Comparison of ENCODE assay signal across 8 mouse cellular contexts in the genomic region with DNA sequence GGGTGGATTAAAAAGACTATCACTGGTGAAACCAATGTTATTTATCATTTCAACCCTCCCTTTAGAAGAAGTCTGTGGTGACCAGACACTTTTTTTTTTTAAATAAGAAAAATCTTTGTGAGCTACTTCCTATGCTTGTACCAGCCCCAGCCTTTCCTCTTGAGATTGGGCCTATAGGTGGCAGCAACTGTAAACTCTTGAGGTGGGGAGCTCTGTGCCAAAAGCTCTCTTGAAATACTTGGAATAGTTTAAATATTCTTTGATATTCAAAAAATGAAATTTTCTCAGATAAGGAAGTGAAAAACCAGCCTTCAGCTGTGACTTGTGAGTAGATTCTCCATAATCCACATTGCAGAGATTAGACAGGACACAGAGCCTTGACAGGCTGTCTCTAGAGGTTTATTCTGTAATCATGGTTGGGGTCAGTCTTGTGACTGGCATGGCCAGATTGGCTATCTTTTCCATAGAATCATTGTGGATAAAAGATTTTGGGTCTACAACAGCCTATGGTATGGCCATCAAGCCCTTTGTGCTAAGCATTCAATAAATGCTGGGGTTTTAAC.
A peak's percentile ranks its signal among the peaks of the same experiment; 100 is the strongest.
DNase-seq lines count a peak whose midpoint lies in the region; ATAC-seq lines count a peak whose summit lies in the region.

No protein-coding gene starts in this region.

- no peak overlapping the region for H3K27ac ChIP-seq in midbrain, embryonic 11.5 days (ENCODE audit: low read depth, low read length)
- H3K27ac ChIP-seq in midbrain, embryonic 10.5 days (replicated peaks) = no peak overlapping the region

- no peaks in the 10 kb centered on the region for H3K9me3 ChIP-seq in midbrain, embryonic 11.5 days (ENCODE audit: control insufficient read depth, low read length)
- H3K9me3 ChIP-seq in midbrain, embryonic 10.5 days (replicated peaks) = no peaks in the 10 kb centered on the region

- DNase-seq in embryo, embryonic 10 days (ENCODE audit: low spot score) = peak; percentile 38
- no peak for DNase-seq in embryo, embryonic 9.5 days (ENCODE audit: extremely low spot score)
- DNase-seq in midbrain, embryonic 11.5 days (ENCODE audit: low spot score, missing footprints) = no peak
- DNase-seq in midbrain, embryonic 10.5 days (ENCODE audit: low spot score) = no peak
- DNase-seq in ovary, postnatal 36 days (ENCODE audit: low spot score) = no peak
- no peak for DNase-seq in ovary, postnatal 14 days (ENCODE audit: low spot score)

- H3K4me1 ChIP-seq in midbrain, embryonic 11.5 days (ENCODE audit: control insufficient read depth, insufficient read depth, low read length) = peaks cover under 1% of the 10 kb centered on the region; the same call in 1 of the 2 replicates
- H3K4me1 ChIP-seq in midbrain, embryonic 10.5 days = peaks cover 5% of the 10 kb centered on the region

- ATAC-seq in midbrain, embryonic 11.5 days (ENCODE audit: low FRiP score) = peak; percentile 46; the same call in 1 of the 2 replicates
- ATAC-seq in hematopoietic stem cell, adult 5-6 weeks (replicated peaks in 1 of 2; ENCODE audit: insufficient read depth in 1 of 2, low FRiP score in 2 of 2, low TSS enrichment in 1 of 2, low read depth in 1 of 2, poor library complexity in 2 of 2, severe bottlenecking in 2 of 2) = peak; percentile 53 to 81; a peak in 3 of 4 replicates
- ATAC-seq in megakaryocyte progenitor cell, adult 5-6 weeks (replicated peaks; ENCODE audit: poor library complexity) = peak; percentile 61

- H3K4me3 ChIP-seq in midbrain, embryonic 11.5 days (ENCODE audit: low read depth, low read length) = no peak overlapping the region
- H3K4me3 ChIP-seq in midbrain, embryonic 10.5 days = no peak overlapping the region

- H3K36me3 ChIP-seq in midbrain, embryonic 11.5 days (ENCODE audit: control insufficient read depth, insufficient read depth, low read length) = no peaks in the 10 kb centered on the region
- no peaks in the 10 kb centered on the region for H3K36me3 ChIP-seq in midbrain, embryonic 10.5 days

- H3K4me2 ChIP-seq in midbrain, embryonic 11.5 days = no peak overlapping the region

- peaks cover 6% of the 10 kb centered on the region for H3K27me3 ChIP-seq in midbrain, embryonic 11.5 days (ENCODE audit: control insufficient read depth, insufficient read depth, low read length)
- H3K27me3 ChIP-seq in midbrain, embryonic 10.5 days (ENCODE audit: low read depth, poor library complexity, severe bottlenecking) = peaks cover 20% of the 10 kb centered on the region

- H3K9ac ChIP-seq in midbrain, embryonic 11.5 days (ENCODE audit: low read length) = no peak overlapping the region
